Mouse (Mus musculus) testis, adult 2 months (tissue): ENCODE results near the gene Gm44502.

Experiments
- CTCF ChIP-seq: fragments of 200-500 bp; IDR thresholded peaks from 2 replicates; pipeline ENCODE4 v1.5.1; 2012; ENCODE audit warnings: low read depth, mild to moderate bottlenecking, inconsistent platforms, low read length, moderate library complexity; ENCODE audit not compliant: control insufficient read depth, insufficient read depth, insufficient replicate concordance
- POLR2A ChIP-seq: fragments of 200-500 bp; IDR thresholded peaks from 2 replicates; pipeline ENCODE4 v1.6.1; 2012; ENCODE audit warnings: low read depth, mild to moderate bottlenecking, inconsistent platforms, low read length, moderate library complexity; ENCODE audit not compliant: control insufficient read depth

- TF ChIP-seq CTCF (no peak), POLR2A (no peak)
These were observed 31.4 kb downstream of the Gm44502 start for GRCm38 (mm10) chr15:89398146-89398545.
